Mouse (Mus musculus): ENCODE measurements around the gene Riok1. TPM values are rescaled to one million over a fixed set of nuclear protein-coding genes. Genes with fewer than 3 reads are reported as not detected.

Riok1 gene
- polyA plus RNA-seq, 1 experiment from 2014 or later: 24.5 TPM

DNA sequence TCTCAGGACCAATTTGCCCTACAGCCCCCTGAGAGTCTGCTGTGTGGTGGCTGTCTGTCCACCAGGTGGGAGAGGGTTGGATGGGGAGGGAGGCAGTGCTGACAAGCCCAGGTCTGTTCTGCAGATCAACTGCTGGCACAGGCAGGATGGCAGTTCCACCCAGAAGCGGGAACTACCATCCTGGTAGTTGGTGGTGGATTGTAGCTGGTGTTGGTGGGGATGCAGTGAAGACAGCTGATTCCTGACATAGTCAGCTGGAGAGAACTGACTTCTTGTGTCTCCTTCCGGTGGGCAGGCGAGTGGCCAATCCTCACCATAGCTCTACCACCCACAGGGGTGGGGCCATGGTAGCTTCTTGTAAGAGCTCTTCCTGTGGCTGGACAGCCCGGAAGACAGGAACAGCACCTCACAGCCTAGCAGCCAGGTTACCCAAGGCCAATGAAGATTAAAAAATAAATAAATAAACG lies 26.3 kb upstream of the Riok1 start:
- no peak for TF ChIP-seq CTCF (IDR thresholded peaks at IDR 0.05)
- ATAC-seq (no peak), DNase-seq (ENCODE audit: low read depth, low spot score) (no peak)
- H3K27me3 ChIP-seq: peaks cover 9% of the 10 kb centered on the region
- ChIA-PET CTCF (interaction anchor here (1.2 kb wide), 1 partner anchor 48 kb away, joined by 3 read pairs; no protein-coding TSS in a partner anchor), POLR2A (no interaction called here)
- in situ Hi-C loops (cut with MboI; ENCODE audit: low pct_unique_long_range_greater_than_20kb): no loop called here

DNA sequence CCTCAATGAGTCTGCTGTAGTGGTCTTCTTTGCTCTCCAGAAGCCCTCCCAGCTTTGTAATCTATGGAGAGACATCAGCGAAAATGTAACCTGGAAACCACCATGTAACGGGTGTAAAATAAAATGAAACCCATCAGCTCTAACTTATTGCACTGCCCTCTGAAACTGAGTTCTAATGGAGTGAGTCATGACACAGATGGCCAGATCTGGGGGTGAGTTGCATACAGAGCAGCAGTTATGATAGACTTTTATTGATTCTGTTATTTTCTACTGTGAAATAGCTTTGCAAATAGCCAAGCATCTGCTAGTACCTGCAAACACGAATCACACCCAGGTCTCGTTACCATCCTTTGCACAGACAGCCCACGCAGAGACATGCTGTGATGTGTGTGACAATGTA lies 24.4 kb upstream of the Riok1 start:
- TF ChIP-seq CTCF (IDR thresholded peaks at IDR 0.05): no peak
- DNase-seq (ENCODE audit: low read depth, low spot score) (no peak), ATAC-seq (no peak)
- H3K27me3 ChIP-seq: peaks cover 5% of the 10 kb centered on the region
- ChIA-PET POLR2A (no interaction called here), CTCF (no interaction called here)
- in situ Hi-C loops (cut with MboI; ENCODE audit: low pct_unique_long_range_greater_than_20kb): no loop called here

DNA sequence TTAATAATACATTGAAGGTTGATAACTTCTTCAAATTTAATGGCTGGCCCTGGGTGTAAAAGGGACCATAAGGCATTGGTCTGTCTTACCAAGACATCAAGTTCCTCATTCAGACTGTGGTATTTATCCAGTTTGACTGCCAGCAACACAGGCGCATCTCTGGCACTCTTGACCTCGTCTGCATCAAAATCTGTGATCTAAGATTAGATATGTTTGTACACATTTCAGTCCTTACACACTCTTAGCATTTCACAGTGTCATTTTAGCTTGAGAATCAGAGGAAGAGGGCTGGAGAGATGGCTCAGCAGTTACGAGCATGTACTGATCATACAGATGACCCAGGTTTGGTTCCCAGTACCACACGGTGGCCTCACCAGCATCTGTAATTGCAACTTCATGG lies 21.2 kb upstream of the Riok1 start:
- no peak for TF ChIP-seq CTCF (IDR thresholded peaks at IDR 0.05)
- ATAC-seq (no peak), DNase-seq (ENCODE audit: low read depth, low spot score) (no peak)
- in situ Hi-C loops (cut with MboI; ENCODE audit: low pct_unique_long_range_greater_than_20kb): no loop called here
- no peaks in the 10 kb centered on the region for H3K27me3 ChIP-seq
- ChIA-PET CTCF (no interaction called here), POLR2A (no interaction called here)

- DNase-seq (ENCODE audit: low read depth, low spot score) (no peak), ATAC-seq (no peak)
- H3K27me3 ChIP-seq: no peaks in the 10 kb centered on the region
- in situ Hi-C loops (cut with MboI; ENCODE audit: low pct_unique_long_range_greater_than_20kb): no loop called here
- TF ChIP-seq CTCF (IDR thresholded peaks at IDR 0.05): no peak
- CTCF ChIA-PET: interaction anchor here (0.8 to 1.2 kb wide), 2 partner anchors 12 to 56 kb away, joined by 3 read pairs; no protein-coding TSS in a partner anchor
- POLR2A ChIA-PET: no interaction called here
Measured at GRCm38 (mm10) chr13:38018791-38019190, 18.0 kb upstream of the Riok1 start.

DNA sequence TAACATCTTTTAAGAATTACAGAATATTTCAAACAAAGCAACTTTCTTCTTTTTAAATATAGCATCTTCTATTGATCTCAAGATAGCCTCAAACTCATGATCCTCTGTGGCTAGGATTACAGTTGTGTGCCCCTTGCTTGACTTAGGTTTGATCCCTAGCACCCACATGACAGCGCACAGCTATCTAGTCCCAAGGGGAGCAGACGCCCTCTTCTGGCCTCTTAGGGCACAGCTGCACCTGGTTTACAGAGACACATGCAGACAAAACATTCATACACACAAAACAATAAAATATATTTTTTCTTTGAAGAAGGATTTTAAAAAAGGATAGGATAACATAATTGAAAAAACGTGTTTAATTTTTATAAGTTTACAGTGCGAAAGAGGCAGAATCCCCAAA lies 10.9 kb upstream of the Riok1 start:
- DNase-seq (ENCODE audit: low read depth, low spot score) (no peak), ATAC-seq (no peak)
- no peaks in the 10 kb centered on the region for H3K27me3 ChIP-seq
- in situ Hi-C loops (cut with MboI; ENCODE audit: low pct_unique_long_range_greater_than_20kb): no loop called here
- peak; percentile 72 for TF ChIP-seq CTCF (IDR thresholded peaks at IDR 0.05)
- POLR2A ChIA-PET: no interaction called here
- CTCF ChIA-PET: interaction anchor here (1.1 kb wide), 1 partner anchor 56 kb away, joined by 3 read pairs; no protein-coding TSS in a partner anchor

DNA sequence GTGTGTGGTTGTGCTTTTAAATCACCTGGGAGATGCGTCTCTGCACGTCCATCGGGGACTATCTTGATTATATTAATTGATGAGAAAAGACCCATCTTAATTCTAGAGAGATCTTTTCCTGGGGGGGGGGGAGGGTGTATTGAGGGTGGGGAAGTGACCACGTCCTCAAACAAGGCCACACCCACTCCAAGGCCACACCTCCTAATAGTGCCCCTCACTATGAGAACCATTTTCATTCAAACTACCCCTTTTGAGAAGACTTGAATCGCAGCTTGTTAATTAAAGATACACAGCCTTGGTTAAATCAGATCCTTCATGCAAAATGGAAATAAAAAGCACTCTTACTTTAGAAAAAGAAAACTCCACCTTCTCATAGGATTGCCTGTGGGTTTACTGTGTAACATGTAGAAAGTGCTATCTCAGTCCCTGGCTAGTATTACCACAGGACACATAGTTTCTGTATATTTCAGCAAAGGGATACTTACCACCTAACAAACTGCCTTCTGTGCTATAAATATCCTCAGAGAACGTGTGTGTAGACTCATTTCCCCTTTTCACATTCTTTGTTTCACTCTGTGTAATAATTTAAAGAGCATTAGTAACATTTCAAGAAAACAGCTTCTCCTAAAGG lies 9.1 kb upstream of the Riok1 start:
- DNase-seq (ENCODE audit: low read depth, low spot score): no peak
- in situ Hi-C loops (cut with MboI; ENCODE audit: low pct_unique_long_range_greater_than_20kb): no loop called here
- ChIA-PET POLR2A (no interaction called here), CTCF (no interaction called here)
- ATAC-seq: no peak
- TF ChIP-seq CTCF (IDR thresholded peaks at IDR 0.05): no peak
- no peaks in the 10 kb centered on the region for H3K27me3 ChIP-seq

GRCm38 (mm10) chr13:38028407-38028806 lies 8.4 kb upstream of the Riok1 start:
- in situ Hi-C loops (cut with MboI; ENCODE audit: low pct_unique_long_range_greater_than_20kb): no loop called here
- DNase-seq (ENCODE audit: low read depth, low spot score) (no peak), ATAC-seq (no peak)
- TF ChIP-seq CTCF (IDR thresholded peaks at IDR 0.05): no peak
- ChIA-PET CTCF (no interaction called here), POLR2A (no interaction called here)
- no peaks in the 10 kb centered on the region for H3K27me3 ChIP-seq

- ChIA-PET POLR2A (no interaction called here), CTCF (interaction anchor here (1.3 kb wide), 1 partner anchor 64 kb away, joined by 3 read pairs; no protein-coding TSS in a partner anchor)
- no peak for TF ChIP-seq CTCF (IDR thresholded peaks at IDR 0.05)
- ATAC-seq: peak; percentile 94
- in situ Hi-C loops (cut with MboI; ENCODE audit: low pct_unique_long_range_greater_than_20kb): no loop called here
- DNase-seq (ENCODE audit: low read depth, low spot score): peak; percentile 88
- H3K27me3 ChIP-seq: no peaks in the 10 kb centered on the region
Measured at GRCm38 (mm10) chr13:38037044-38037687, 371 bp downstream of the Riok1 start, which contains the start of gene Cage1. TSS of gene Cage1 (minus strand) at chr13:38037069.

DNA sequence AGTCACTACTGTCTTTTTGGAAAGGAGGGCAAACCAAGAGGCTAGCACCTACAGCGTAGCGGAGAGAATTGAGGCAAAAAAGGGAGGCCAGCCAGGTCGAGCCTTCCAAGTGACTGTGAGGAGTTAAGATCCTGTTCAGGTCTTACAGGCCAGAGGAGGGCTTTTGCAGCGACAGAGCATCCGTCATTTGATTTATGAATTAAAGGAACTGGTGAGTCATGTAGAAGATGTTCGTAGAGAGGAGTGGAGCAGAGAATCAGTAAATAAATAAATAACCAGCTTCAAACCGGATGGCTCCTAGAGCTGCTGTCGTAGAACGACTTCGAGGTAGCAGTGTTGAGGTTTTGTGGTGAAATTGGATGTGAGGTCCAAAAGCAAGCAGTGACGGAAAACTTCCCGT lies 1.0 kb downstream of the Riok1 start:
- no peak for DNase-seq (ENCODE audit: low read depth, low spot score)
- no peaks in the 10 kb centered on the region for H3K27me3 ChIP-seq
- CTCF ChIA-PET: interaction anchor here (1.3 kb wide), 1 partner anchor 65 kb away, joined by 3 read pairs; no protein-coding TSS in a partner anchor
- POLR2A ChIA-PET: interaction anchor here (1.2 to 1.3 kb wide), 2 partner anchors 44 to 71 kb away, joined by 3 to 4 read pairs; partner anchors contain the start of gene Ssr1
- no peak for ATAC-seq
- TF ChIP-seq CTCF (IDR thresholded peaks at IDR 0.05): no peak
- in situ Hi-C loops (cut with MboI; ENCODE audit: low pct_unique_long_range_greater_than_20kb): no loop called here

DNA sequence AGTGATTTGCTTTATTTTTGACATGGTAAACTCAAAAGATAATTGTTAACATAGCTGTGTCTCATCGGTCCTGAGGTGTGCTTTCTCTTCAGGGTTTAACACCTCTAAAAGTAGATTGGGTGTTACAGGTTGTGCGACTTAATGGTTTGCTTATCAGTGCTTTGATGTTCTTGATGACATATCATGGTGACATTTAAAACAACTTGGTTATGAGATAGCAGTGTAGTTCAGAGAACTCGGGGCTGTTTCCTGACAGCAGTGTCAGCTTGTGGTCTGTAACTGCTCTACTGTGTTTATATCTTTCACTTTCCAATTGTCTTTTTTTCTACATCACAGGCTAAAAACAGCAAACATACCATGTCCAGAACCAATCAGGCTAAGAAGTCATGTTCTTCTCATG lies 13.1 kb downstream of the Riok1 start:
- DNase-seq (ENCODE audit: low read depth, low spot score) (no peak), ATAC-seq (no peak)
- ChIA-PET POLR2A (no interaction called here), CTCF (interaction anchor here (1.6 kb wide), 1 partner anchor 13 kb away, joined by 4 read pairs; no protein-coding TSS in a partner anchor)
- no peak for TF ChIP-seq CTCF (IDR thresholded peaks at IDR 0.05)
- no peaks in the 10 kb centered on the region for H3K27me3 ChIP-seq
- in situ Hi-C loops (cut with MboI; ENCODE audit: low pct_unique_long_range_greater_than_20kb): no loop called here

DNA sequence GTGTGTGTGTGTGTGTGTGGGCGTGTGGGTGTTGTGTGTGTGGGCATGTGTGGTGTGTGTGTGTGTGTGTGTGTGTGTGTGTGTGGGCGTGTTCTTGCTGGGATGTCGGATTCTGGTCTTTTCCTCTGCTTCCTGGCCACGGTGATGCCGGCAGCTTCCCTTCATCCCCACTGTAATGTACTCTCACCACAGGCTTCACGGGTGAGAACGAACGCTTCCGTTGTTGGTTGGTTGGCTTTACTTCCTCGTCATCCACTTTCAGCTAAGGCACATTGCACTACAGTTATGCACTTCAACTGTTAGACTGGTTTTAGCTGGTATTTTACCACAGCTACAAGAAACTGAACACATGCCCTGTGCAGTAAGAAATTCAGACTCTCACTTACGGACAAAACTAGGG lies 25.9 kb downstream of the Riok1 start:
- CTCF ChIA-PET: interaction anchor here (1.4 kb wide), 1 partner anchor 13 kb away, joined by 4 read pairs; no protein-coding TSS in a partner anchor
- no peak for TF ChIP-seq CTCF (IDR thresholded peaks at IDR 0.05)
- POLR2A ChIA-PET: no interaction called here
- no peaks in the 10 kb centered on the region for H3K27me3 ChIP-seq
- ATAC-seq (no peak), DNase-seq (ENCODE audit: low read depth, low spot score) (no peak)
- in situ Hi-C loops (cut with MboI; ENCODE audit: low pct_unique_long_range_greater_than_20kb): loop anchor here (5.0 to 10.0 kb wide), 2 partner anchors 135 to 272 kb away; no protein-coding TSS in a partner anchor
